Mouse (Mus musculus): ENCODE measurements around the gene Fxyd7. TPM values are rescaled to one million over a fixed set of nuclear protein-coding genes. Genes with fewer than 3 reads are reported as not detected.
A peak's percentile ranks its signal among the peaks of the same experiment; 100 is the strongest.

The Fxyd7 gene
- total RNA-seq, 2 experiments from 2014 or later = 371 to 375 TPM

DNA sequence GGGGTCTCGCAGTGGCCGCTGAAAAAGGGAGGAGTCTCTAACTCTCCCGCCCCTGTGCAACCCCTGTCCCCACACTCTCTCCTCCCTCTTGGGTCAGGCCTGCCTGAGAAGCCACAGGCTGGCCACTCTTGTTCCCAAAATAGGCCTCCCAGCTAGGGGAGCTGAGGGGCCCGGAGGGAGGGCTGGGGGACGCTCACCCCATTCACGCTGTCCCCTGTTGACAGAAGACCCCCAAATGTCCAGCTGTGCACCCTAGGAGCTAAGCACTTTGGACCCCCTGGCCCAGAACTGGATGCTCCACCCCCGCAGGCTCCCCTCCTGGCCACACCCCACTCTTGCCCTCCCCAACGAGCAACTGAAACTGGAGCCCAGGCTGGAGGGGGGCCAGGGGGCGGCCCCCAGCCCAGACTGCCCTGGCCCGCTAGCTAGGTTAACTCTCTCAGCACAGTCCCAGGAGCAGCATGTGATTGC is 4.1 kb upstream of the Fxyd7 start:
- DNase-seq (ENCODE audit: extremely low spot score in 1 of 2, low spot score in 2 of 2) = peak in 1 of 2 experiments; percentile 87
- intact Hi-C loops (cut with DNase I) = no loop called here

DNA sequence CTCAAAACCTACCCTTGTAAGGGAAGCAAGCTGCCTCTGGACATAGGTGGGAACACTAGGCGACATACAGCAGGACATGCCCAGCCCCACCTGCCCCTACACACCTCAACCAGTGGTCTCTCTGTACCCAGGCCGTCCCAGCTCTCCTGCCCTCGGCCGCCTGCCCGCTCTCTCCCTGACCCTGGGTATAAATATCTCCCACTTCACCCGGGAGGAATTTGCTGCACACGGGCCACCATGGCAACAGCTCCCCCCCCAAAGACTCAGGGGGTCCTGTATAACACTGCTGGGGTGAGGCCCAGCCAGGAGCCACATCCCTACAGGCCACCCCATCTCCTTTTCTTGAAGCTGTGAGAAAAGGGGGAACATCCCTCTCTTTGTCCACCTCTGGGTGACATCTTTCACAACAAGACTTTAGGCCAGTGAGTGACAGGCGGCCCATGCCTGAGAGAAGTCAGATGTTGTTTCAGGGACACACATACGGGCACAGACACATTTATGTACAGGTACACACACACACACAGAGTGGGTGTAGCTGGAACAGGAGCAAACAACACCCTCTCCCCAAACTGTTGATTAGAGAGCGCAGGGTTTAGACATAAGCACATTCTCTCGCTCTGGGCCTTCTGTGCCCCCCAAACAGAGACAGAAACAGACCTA is 3.5 kb upstream of the Fxyd7 start:
- intact Hi-C loops (cut with DNase I) = loop anchor here (5.0 kb wide), 1 partner anchor 97 kb away; the partner anchor contains the start of gene Usf2
- DNase-seq (ENCODE audit: extremely low spot score in 1 of 2, low spot score in 2 of 2) = no peak

DNA sequence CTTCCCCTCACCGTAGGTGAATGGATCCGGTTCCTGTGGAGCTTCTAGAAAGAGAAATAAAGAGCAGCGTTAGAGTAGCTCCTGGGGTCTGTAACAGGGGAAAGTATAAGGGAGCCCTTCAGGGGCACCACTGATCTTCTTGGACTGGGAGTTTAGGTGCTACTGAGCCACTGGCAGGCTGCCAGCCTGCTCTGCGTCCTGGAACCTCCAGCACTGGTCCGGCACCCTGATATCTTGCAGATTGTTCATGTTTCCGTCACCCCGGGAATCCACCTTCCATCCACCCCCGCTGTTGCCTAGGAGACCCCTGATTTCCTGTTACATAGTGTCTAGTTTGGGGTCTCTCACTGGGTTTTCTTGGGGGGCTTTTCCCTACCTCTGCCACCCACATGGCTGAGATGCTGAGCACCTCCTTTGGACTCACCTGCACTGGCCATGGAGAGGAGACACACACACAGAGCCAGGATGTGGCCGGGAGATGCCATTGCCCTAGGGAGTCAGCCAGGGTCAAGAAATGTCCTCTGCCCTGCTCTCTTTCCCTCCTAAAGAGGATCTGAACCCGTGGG is 2.7 kb upstream of the Fxyd7 start:
- DNase-seq (ENCODE audit: extremely low spot score in 1 of 2, low spot score in 2 of 2) = no peak
- intact Hi-C loops (cut with DNase I) = loop anchor here (5.0 kb wide), 1 partner anchor 97 kb away; the partner anchor contains the start of gene Usf2

- intact Hi-C loops (cut with DNase I) = loop anchor here (5.0 kb wide), 1 partner anchor 96 kb away; the partner anchor contains the start of gene Usf2
- peak; percentile 68 to 84 for DNase-seq (ENCODE audit: extremely low spot score in 1 of 2, low spot score in 2 of 2)
Measured at GRCm38 (mm10) chr7:31052636-31053434, 1.6 kb upstream of the Fxyd7 start.

DNA sequence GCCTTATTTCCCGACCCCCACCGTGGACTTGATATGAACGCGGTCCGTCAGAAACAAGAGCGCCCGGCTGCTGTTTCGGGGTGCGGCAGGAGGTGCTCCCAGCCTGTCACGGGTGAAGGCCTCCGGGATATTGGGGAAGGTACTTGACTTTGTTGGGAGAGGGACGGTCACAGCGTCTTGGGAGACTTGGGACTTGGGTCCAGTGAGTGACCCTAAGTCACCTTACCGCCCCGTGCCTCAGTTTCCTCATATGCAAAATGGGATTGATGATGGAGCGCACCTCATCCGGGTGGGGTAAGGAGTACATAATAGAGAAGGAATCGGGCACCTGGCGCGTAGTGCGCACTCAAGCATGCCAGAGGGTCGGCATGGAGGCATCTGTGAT is 976 bp upstream of the Fxyd7 start:
- intact Hi-C loops (cut with DNase I) = loop anchor here (5.0 kb wide), 1 partner anchor 95 kb away; the partner anchor contains the start of gene Usf2
- peak in 1 of 2 experiments; percentile 43 for DNase-seq (ENCODE audit: extremely low spot score in 1 of 2, low spot score in 2 of 2)

GRCm38 (mm10) chr7:31050921-31051320 is 346 bp downstream of the Fxyd7 start:
- intact Hi-C loops (cut with DNase I) = loop anchor here (5.0 kb wide), 1 partner anchor 94 kb away; the partner anchor contains the start of gene Usf2
- peak in 1 of 2 experiments; percentile 66 for DNase-seq (ENCODE audit: extremely low spot score in 1 of 2, low spot score in 2 of 2)

DNA sequence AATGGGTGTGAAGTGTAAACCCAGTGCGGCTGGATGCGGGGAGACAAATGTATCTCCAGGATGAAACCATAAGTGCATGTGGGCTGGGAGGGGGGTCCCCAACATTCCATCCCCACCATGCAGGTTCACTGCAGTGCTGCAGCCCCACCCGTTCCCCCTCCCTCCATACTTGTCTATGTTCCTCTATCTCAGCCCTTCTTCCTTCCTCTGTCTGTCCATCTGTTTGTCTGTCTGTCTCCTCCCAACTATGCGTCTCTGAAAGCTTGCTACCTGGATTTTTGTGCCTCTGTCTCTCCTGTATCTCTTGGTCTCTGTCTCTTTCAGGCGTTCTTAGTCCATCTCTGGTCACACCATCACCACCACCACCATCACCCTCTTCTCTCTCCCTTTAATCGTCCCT is 780 bp downstream of the Fxyd7 start:
- intact Hi-C loops (cut with DNase I) = loop anchor here (5.0 kb wide), 1 partner anchor 93 kb away; the partner anchor contains the start of gene Usf2
- DNase-seq (ENCODE audit: extremely low spot score in 1 of 2, low spot score in 2 of 2) = no peak

DNA sequence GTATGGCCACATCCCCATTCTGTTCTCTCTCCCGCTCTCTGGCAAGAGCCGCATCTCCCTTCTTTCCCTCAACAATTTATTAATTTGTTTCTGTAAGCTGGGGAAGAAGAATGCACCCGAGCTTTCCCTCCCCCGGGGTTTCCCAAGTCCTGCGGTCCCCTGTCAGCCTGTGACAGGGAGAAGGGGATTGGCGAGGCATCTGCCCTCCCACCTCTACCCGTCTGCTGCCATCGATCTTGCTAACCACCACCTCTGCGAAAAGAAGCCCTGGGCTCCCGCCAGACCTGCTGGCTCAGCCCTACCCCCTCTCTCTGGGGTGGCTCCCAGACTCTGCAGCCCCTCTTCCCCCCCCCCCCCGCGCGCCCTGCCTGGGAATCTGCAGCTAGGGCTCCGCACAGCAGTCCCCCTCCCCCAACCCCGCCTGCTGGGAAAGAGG is 1.4 kb downstream of the Fxyd7 start:
- peak; percentile 56 to 77 for DNase-seq (ENCODE audit: extremely low spot score in 1 of 2, low spot score in 2 of 2)
- intact Hi-C loops (cut with DNase I) = loop anchor here (5.0 kb wide), 1 partner anchor 93 kb away; the partner anchor contains the start of gene Usf2

GRCm38 (mm10) chr7:31049135-31049845 is 2.0 kb downstream of the Fxyd7 start:
- intact Hi-C loops (cut with DNase I) = no loop called here
- peak in 1 of 2 experiments; percentile 76 for DNase-seq (ENCODE audit: extremely low spot score in 1 of 2, low spot score in 2 of 2)

- intact Hi-C loops (cut with DNase I) = no loop called here
- no peak for DNase-seq (ENCODE audit: extremely low spot score in 1 of 2, low spot score in 2 of 2)
Measured at GRCm38 (mm10) chr7:31042431-31042910, 8.8 kb downstream of the Fxyd7 start, which contains the start of gene Fxyd5. TSS of gene Fxyd5 (minus strand) at chr7:31042481.

- peak in 1 of 2 experiments; percentile 74 for DNase-seq (ENCODE audit: extremely low spot score in 1 of 2, low spot score in 2 of 2)
- intact Hi-C loops (cut with DNase I) = no loop called here
Measured at GRCm38 (mm10) chr7:31041662-31042315, 9.5 kb downstream of the Fxyd7 start.

DNA sequence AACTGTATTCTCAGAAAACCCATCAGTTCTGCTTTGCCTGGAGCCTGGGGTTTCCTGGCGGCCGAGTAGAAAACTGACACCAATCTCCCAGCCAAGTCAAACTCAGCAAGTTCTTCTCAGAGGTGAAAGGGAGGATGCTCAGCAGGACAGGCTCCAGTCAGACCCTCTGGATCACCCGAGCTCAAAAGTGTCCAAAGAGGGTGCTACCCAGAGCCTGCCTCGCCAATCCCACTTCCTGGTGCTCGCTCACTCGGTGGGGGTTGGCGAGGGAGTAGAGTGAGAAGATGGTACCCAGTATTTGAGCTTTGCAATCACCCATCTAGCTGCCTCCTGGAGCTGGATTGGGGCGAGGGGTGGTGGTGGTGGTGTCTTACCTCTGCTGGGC is 10.3 kb downstream of the Fxyd7 start:
- intact Hi-C loops (cut with DNase I) = no loop called here

DNA sequence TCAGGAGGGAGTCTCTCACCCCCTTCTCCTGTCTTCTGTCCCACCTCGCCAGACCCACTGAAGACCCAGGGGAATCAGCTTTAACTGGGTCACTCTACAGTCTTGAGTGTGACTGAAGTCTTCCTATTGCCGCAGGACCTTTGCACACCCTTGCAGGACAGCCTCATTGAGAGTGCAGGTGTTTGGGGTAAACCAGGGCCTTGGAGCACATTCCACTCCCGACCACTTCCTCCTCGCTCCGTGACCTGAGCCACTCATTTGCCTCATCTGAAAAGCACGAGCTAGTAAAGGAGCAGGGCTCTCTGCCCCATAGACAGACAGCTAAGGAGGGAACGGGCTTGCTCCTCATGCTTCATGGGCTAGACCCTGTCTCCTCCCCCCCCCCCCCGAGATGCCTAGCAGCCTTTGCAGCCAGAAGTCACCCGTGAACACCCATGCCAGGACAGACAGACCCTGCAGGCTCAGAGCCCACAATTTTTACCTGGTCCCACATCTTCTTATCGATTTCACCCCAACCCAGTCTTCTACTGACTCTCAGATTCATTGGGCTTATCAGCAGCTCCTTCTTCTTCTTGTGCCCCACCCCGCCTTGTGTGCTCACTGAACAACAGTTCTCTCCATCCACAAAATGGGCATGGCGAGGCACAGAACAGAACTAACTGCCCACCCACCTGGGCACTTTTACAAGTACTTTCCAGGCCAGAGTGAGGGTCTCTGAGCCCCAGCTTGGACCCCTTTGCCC is 10.8 kb downstream of the Fxyd7 start:
- intact Hi-C loops (cut with DNase I) = no loop called here
- no peak for DNase-seq (ENCODE audit: extremely low spot score in 1 of 2, low spot score in 2 of 2)

More for the DNA sequence above, 10.3 kb downstream of the Fxyd7 start:
- DNase-seq (ENCODE audit: extremely low spot score in 1 of 2, low spot score in 2 of 2) = no peak

DNA sequence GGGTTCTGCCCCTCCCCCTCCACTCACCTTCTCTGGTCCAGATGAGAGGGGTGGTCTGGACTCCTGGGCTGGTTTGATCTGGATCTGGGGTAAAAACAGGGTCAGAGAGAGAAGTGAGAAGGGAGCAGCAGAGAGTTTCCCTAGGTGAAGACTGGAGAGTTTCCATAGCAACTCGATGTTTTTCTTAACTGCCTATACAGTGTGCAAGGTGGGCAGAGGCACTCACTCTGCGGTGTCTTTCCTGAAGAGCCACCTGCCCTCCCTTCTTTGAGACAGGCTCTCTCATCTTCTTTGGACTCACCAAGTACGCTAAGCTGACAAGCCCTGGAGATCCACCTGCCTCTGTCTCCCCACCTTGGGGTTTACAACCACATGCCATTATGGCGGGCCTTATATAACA is 12.3 kb downstream of the Fxyd7 start:
- intact Hi-C loops (cut with DNase I) = no loop called here
- DNase-seq (ENCODE audit: extremely low spot score in 1 of 2, low spot score in 2 of 2) = no peak

DNA sequence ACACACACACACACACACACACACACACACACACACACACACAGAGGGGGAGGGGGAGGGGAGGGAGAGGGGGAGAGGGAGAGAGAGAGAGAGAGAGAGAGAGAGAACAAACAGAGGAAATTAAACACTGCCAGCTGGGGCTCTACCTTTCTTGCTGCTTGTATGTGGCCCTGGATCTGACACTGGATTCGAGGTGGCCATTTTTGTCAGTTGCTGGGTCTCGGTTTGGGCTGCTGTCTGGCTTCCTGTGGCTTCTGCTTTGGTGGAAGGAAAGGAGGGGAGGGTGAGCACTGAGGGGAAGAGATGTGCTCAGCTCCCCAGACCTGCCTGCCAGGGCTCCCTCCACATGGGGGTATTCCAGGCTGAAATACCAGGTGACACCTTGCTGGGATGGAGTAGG is 13.6 kb downstream of the Fxyd7 start:
- intact Hi-C loops (cut with DNase I) = no loop called here
- DNase-seq (ENCODE audit: extremely low spot score in 1 of 2, low spot score in 2 of 2) = no peak

- no peak for DNase-seq (ENCODE audit: extremely low spot score in 1 of 2, low spot score in 2 of 2)
- intact Hi-C loops (cut with DNase I) = no loop called here
Measured at GRCm38 (mm10) chr7:31036917-31037316, 14.3 kb downstream of the Fxyd7 start.

DNA sequence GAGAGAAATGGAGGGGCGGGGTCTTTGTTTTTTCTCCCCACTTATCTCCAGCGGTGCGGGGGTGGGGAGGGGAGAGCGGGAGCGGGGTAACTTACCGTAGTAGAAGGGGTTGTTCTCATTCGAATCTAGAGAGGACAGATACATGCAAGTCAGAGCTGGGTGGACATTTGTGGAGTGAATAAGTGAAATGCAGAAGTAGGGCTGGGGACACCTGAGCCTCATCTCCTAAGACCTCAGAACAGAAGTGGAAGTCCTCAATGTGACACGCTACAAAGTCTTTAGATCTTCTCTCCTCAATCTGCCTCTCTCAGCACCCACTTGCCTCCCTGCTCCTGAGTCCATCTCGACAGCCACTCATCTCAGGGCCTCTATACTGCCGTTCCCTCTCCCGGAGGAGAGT is 16.0 kb downstream of the Fxyd7 start:
- DNase-seq (ENCODE audit: extremely low spot score in 1 of 2, low spot score in 2 of 2) = no peak
- intact Hi-C loops (cut with DNase I) = no loop called here
